Mouse (Mus musculus) heart, embryonic 14.5 days (tissue): ENCODE measurements at regions not wholly inside any gene's neighbourhood (a gene's known extent, or its start where the extent isn't known, plus 50 kb on each side); places are given as distances from the start of the nearest gene placed in this dataset.

Experiments used
- ATAC-seq: fragments of 200-750 bp; cut with Nextera tagmentation; 2 replicates; pipeline ENCODE4 v1.8.0; 2017; ENCODE audit warnings: low read depth, moderate TSS enrichment; ENCODE audit not compliant: insufficient number of reproducible peaks, insufficient read depth, low FRiP score
- H3K27ac ChIP-seq, 2 experiments: fragments of 200-500 bp in 1 of 2; fragments of 300-500 bp in 1 of 2; sonication (generic) in 1 of 2; replicated peaks in 1 of 2; 2 replicates each; pipeline ENCODE4 v1.5.1; 2012 to 2014; ENCODE audit warnings: low read depth in 2 of 2, low read length in 2 of 2, control low read depth in 1 of 2, mild to moderate bottlenecking in 1 of 2, mixed read lengths in 1 of 2; ENCODE audit not compliant: control insufficient read depth in 1 of 2, insufficient read depth in 1 of 2
- H3K27me3 ChIP-seq: fragments of 300-500 bp; sonication (generic); 2 replicates; pipeline ENCODE4 v1.6.1; 2014; ENCODE audit warnings: mild to moderate bottlenecking, low read length, control low read depth; ENCODE audit not compliant: control insufficient read depth, insufficient read depth
- H3K36me3 ChIP-seq: fragments of 300-500 bp; sonication (generic); 2 replicates; pipeline ENCODE4 v1.6.1; 2014; ENCODE audit warnings: mild to moderate bottlenecking, control low read depth, low read length, mixed read lengths; ENCODE audit not compliant: control insufficient read depth, insufficient read depth
- H3K4me1 ChIP-seq, 2 experiments: fragments of 200-500 bp in 1 of 2; fragments of 300-500 bp in 1 of 2; sonication (generic) in 1 of 2; 2 replicates each; pipeline ENCODE4 v1.6.1; 2012 to 2014; ENCODE audit warnings: low read length in 2 of 2, control low read depth in 1 of 2, mixed read lengths in 1 of 2; ENCODE audit not compliant: control insufficient read depth in 2 of 2, insufficient read depth in 2 of 2
- H3K4me2 ChIP-seq: fragments of 300-500 bp; sonication (generic); 2 replicates; pipeline ENCODE4 v1.6.1; 2014; ENCODE audit warnings: mild to moderate bottlenecking, low read length
- H3K4me3 ChIP-seq, 2 experiments: fragments of 200-500 bp in 1 of 2; fragments of 300-500 bp in 1 of 2; sonication (generic) in 1 of 2; 2 replicates each; pipeline ENCODE4 v1.5.1; 2012 to 2014; ENCODE audit warnings: low read length in 2 of 2, mild to moderate bottlenecking in 2 of 2, control low read depth in 1 of 2, low read depth in 1 of 2, moderate library complexity in 1 of 2; ENCODE audit not compliant: control insufficient read depth in 1 of 2, insufficient read depth in 1 of 2
- H3K9ac ChIP-seq: fragments of 300-500 bp; sonication (generic); 2 replicates; pipeline ENCODE4 v1.6.1; 2014; ENCODE audit warnings: mild to moderate bottlenecking, low read length
- H3K9me3 ChIP-seq: fragments of 300-500 bp; sonication (generic); 2 replicates; pipeline ENCODE4 v1.6.1; 2016; ENCODE audit warnings: low read length, control low read depth; ENCODE audit not compliant: control insufficient read depth
- WGBS: fragments of 180-500 bp; shearing (Covaris S2); extraction: QIAGEN DNeasy Blood & Tissue Kit; methylation state at CpG from one replicate; pipeline ENCODE4 v1.1.7; 2014; 5-methylcytosine and 5-hydroxymethylcytosine counted together

DNA sequence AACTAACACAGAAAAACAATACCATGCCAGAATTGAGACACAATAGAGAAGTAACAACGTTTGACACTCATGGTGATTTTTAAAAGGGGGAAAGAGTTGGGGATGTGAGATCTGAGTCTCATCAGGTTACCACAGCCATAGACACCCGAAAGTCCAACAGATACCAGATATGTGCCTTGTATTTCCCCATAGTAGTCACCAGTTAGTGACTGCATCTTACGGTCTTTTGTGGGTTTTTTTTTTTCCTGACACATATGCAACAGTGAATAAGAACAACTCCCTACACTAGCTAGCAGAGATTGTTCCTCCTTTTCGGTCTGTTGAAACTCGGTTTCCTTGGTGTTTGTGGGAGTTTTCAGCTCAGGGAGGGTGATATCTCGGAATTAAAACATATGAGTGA, 127.4 kb downstream of the Zbtb18 start:
- H3K36me3 ChIP-seq: no peaks in the 10 kb centered on the region
- no peaks in the 10 kb centered on the region for H3K9me3 ChIP-seq
- H3K9ac ChIP-seq: no peak overlapping the region
- no peaks in the 10 kb centered on the region for H3K27me3 ChIP-seq
- ATAC-seq: no peak
- peaks cover 0 to 4% of the 10 kb centered on the region in 2 experiments; a peak in 1 of 4 replicates for H3K4me1 ChIP-seq
- no peak overlapping the region for H3K27ac ChIP-seq
- H3K4me2 ChIP-seq: no peak overlapping the region
- 83% methylated on average over 6 of the region's 6 CpGs for WGBS
- no peak overlapping the region for H3K4me3 ChIP-seq

DNA sequence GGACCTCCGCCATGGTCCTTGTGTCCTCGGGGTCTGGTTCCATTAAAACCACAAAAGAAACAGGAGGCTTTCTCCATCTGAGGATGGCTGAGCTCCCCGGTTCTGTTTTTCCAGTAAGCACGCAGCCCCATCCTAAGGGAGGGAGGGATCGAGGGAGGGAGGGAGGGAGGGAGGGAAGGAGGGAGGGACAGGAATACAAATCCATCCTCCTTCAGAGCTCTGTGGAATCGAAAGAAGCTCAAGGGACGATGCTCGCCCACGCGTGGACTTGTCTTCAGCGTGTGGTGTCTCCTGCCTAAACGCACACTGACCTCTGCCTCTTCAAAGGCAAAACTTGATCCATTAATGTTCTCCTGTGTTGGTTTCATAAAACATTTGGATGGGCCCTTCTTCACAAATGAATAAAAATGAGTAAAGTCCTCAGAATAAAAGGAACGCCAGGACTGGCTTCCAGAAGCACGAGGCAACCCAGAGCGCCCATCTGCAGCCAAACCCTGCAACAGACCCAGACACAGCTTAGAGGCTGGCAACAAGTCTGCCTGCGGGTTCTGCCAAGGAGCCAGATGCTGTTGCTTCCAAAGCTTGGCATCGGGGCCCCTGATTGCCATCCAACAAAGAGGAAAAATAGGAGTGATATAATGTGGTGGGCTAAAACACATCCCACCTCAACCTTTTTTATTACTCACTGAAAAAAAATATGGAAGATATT, 131.0 kb downstream of the Zbtb18 start:
- Histone ChIP-seq H3K27me3 (no peaks in the 10 kb centered on the region), H3K4me2 (no peak overlapping the region), H3K4me3 (no peak overlapping the region), H3K27ac (no peak overlapping the region), H3K36me3 (no peaks in the 10 kb centered on the region), H3K9me3 (no peaks in the 10 kb centered on the region), H3K9ac (no peak overlapping the region), H3K4me1 (peaks cover 0 to 2% of the 10 kb centered on the region in 2 experiments; a peak in 1 of 4 replicates)
- ATAC-seq: no peak
- 80% methylated on average over 17 of the region's 17 CpGs for WGBS

DNA sequence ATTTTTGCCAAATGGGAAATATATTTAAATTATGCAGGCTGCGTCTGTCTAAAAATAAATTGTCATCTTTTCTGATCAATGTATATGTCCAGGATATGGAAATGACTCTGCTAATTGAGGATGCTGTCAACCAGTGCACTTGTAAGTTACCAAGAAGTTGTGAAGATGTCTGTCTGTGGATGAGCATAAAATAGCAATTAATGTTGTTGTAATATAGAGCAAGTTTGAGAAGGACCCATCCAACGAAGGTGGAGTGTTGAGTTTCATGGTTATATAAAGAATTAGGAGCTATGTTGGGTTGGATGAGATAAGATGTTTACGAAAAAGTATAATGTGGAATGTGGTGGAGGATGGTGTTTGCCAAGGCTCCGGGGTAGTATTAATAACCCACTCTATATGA, 131.6 kb downstream of the Zbtb18 start:
- WGBS: 80% methylated on average over 4 of the region's 4 CpGs
- ATAC-seq: no peak
- no peaks in the 10 kb centered on the region for H3K36me3 ChIP-seq
- H3K4me2 ChIP-seq: no peak overlapping the region
- H3K9ac ChIP-seq: no peak overlapping the region
- no peak overlapping the region for H3K4me3 ChIP-seq
- H3K4me1 ChIP-seq: peaks cover 0 to 2% of the 10 kb centered on the region in 2 experiments; a peak in 1 of 4 replicates
- no peaks in the 10 kb centered on the region for H3K27me3 ChIP-seq
- no peaks in the 10 kb centered on the region for H3K9me3 ChIP-seq
- no peak overlapping the region for H3K27ac ChIP-seq

DNA sequence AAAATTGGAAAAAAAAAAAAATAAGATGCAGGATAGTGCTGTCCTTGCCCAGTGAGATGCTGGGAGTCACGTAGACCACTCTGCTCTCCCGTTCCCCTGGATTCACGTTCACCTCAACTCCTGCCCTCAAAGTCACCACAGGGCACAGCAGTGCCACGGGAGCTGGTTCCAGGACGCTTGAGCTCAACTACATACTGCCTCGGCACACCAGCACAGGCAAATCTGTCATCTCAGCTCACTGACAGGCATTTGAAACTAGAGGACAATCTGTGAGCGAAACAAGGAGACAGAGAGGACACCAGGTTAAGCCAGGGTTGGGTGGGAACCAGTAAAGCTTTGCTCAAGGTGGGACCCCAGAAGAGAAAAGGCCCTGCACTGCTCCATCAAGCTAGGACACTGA, 132.2 kb downstream of the Zbtb18 start:
- Histone ChIP-seq H3K4me2 (no peak overlapping the region), H3K36me3 (no peaks in the 10 kb centered on the region), H3K9me3 (no peaks in the 10 kb centered on the region), H3K9ac (no peak overlapping the region), H3K4me3 (no peak overlapping the region), H3K27ac (no peak overlapping the region), H3K27me3 (no peaks in the 10 kb centered on the region), H3K4me1 (peaks cover 0 to 2% of the 10 kb centered on the region in 2 experiments; a peak in 1 of 4 replicates)
- WGBS: 74% methylated on average over 7 of the region's 7 CpGs
- ATAC-seq: no peak

DNA sequence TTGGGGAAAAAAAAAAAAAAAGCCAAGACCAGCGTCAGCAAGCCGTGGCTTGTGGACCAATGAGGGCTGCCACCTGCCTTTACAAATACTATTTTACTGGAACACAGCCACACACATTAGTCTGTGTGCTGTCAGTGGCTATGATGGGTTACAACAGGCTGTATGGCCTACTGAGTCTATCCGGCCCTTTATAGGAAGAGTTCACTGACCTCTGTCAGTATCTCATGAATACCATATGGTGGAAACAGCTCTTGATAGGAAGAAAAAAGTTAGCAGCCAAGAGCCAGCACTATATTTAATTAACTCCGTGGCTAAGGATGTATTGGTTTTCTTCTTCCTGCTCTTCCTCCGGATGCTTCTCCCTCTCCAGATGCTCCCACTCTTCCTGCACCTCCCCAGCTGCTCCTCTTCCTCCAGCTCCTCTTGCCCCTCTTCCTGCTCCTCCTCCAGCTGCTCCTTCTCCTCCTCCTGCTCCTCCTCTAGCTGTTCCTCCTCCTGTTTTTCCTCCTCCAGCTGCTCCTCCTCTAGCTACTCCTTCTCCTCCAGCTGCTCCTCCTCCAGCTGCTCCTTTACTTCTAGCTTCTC, 142.2 kb downstream of the Zbtb18 start:
- ATAC-seq: no peak
- H3K4me2 ChIP-seq: no peak overlapping the region
- 60% methylated on average over 5 of the region's 5 CpGs for WGBS
- H3K27me3 ChIP-seq: no peaks in the 10 kb centered on the region
- H3K27ac ChIP-seq: no peak overlapping the region
- H3K9ac ChIP-seq: no peak overlapping the region
- H3K4me3 ChIP-seq: no peak overlapping the region
- H3K9me3 ChIP-seq: peaks cover 14% of the 10 kb centered on the region
- H3K36me3 ChIP-seq: no peaks in the 10 kb centered on the region
- H3K4me1 ChIP-seq: no peaks in the 10 kb centered on the region

DNA sequence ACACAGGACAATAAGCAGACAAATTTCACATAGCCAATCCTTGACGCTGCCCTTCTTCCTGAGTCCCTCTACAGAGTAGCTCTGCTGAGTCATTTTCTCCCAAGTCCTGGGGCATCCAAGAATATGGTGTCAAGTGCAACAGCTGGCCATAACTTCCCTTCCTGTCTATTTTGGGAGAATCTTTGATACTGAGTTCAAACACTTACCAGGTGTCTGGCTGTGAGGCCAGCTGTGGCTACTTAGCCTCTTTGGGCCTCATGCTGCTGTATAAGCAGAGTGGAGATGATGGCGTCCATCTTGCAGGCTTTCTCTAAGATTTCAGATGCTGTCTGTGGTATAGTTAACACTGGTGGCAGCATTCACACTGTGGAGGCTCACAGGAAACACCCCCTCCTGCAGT, 143.2 kb downstream of the Zbtb18 start:
- Histone ChIP-seq H3K4me3 (no peak overlapping the region), H3K36me3 (no peaks in the 10 kb centered on the region)
- 77% methylated on average over 2 of the region's 2 CpGs for WGBS

DNA sequence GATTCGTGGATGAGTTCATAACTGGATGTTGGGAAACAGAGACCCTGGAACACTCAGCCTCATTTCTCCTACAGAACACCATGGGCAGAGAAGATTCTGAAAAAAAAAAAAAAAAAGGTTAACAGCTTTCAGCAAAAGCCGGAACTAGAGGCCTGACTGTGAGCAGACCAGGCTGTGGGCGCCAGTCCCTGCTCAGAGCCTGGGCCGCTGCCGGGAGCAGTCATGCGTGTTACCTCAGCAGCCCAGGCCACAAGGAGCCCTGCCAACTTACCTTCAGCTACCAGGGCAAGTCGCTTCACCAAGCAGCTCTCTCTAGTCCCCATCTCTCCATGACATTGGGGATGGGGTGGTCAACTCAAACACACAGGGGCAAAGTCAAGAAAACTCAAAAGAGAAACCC, 140.6 kb upstream of the 1700016C15Rik start:
- no peak overlapping the region for H3K4me2 ChIP-seq
- no peaks in the 10 kb centered on the region for H3K36me3 ChIP-seq
- H3K27ac ChIP-seq: no peak overlapping the region
- 81% methylated on average over 7 of the region's 7 CpGs for WGBS
- H3K27me3 ChIP-seq: no peaks in the 10 kb centered on the region
- H3K9me3 ChIP-seq: no peaks in the 10 kb centered on the region
- ATAC-seq: no peak
- no peaks in the 10 kb centered on the region for H3K4me1 ChIP-seq
- no peak overlapping the region for H3K4me3 ChIP-seq
- H3K9ac ChIP-seq: no peak overlapping the region

More for the DNA sequence above, 143.2 kb downstream of the Zbtb18 start:
- H3K4me2 ChIP-seq: no peak overlapping the region
- no peaks in the 10 kb centered on the region for H3K4me1 ChIP-seq
- H3K27ac ChIP-seq: no peak overlapping the region
- H3K27me3 ChIP-seq: no peaks in the 10 kb centered on the region
- no peak overlapping the region for H3K9ac ChIP-seq
- peaks cover 14% of the 10 kb centered on the region for H3K9me3 ChIP-seq
- no peak for ATAC-seq

DNA sequence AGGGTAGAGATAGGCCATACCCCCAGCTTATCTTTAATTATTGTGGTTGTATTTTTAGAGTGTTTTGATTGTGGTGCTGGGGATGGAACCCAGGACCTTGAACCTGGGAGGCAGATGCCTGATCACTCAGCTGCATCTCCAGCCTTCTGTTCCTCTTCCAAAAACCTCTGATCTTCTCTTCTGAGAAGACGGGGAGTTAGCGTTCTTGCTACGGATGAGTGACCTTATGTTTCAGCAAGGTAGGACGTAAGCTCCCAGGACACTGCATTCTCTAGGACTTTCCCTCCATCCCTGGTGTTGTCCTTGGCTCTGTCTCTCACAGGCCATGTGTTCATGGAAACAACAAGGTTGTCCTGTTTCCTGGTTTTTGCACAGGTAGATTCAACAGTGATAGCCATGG, 140.0 kb upstream of the 1700016C15Rik start:
- no peaks in the 10 kb centered on the region for H3K27me3 ChIP-seq
- WGBS: 93% methylated on average over 4 of the region's 4 CpGs
- H3K9ac ChIP-seq: no peak overlapping the region
- H3K4me2 ChIP-seq: no peak overlapping the region
- no peak for ATAC-seq
- H3K4me1 ChIP-seq: no peaks in the 10 kb centered on the region
- H3K27ac ChIP-seq: no peak overlapping the region
- no peaks in the 10 kb centered on the region for H3K9me3 ChIP-seq
- H3K4me3 ChIP-seq: no peak overlapping the region
- no peaks in the 10 kb centered on the region for H3K36me3 ChIP-seq
